Mouse (Mus musculus) thymus, postnatal 36 days (tissue): ENCODE measurements around the gene Wwc2.

Source experiments
- DNase-seq, 2 experiments: peaks; one replicate each; pipeline ENCODE4 v3.0.0; 2022; ENCODE audit warnings: mixed read lengths in 2 of 2

Wwc2 gene

DNA sequence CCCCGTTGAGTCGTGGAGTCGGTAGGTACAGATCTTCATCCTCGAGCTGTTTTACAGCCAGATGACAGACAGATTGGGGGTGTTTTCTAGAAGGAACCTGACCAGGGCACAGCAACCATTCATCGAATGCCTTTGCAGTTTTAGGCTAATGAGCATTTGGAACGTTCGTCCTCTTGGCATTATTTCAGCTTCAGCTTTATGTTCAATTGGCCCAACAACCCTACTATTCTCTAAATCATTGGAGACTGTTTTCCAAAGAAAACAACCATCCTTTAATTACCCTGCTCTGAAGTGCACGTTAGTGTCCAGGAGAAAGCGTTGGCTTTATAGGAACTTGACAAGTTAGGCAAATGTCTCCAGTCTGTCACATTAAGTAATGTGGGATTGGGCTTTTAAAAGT lies 54.3 kb downstream of the Wwc2 start:
- DNase-seq: no peak

DNA sequence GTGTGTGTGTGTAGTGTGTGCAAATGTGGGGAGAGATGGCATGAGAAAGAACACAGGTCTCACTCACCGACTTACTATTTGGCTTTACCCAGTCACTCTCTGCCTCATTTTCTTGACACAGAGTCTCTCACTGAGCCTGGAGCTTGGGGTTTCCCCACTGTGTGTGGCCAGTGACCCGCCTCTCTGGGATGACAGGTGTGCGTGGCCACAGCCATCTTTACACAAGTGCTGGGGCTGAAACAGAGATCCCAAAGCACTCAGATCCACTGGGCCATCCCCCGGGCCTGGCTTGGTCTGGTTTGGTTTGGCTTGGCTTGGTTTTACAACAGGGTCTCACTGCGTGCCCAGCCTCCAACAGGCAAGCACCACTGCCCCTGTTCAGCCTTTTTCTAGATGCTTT lies 55.3 kb downstream of the Wwc2 start:
- no peak for DNase-seq

DNA sequence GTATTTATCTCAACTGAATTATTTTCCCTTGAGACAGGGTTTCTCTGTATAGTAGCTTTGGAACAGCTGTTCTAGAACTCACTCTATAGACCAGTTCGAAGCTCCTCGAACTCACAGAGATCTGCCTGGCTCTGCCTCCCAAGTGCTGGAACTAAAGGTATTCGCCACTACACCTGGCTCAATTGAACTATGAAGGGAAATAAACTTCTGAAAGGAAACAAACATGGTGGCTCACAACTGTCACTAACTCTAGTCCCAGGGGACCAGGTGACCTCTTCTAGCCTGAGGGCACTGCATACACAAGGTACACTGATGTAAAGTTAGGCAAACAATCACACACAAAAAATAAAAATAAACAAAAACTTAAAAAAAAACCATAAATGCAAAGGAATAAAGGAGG lies 57.6 kb downstream of the Wwc2 start:
- DNase-seq: no peak

DNA sequence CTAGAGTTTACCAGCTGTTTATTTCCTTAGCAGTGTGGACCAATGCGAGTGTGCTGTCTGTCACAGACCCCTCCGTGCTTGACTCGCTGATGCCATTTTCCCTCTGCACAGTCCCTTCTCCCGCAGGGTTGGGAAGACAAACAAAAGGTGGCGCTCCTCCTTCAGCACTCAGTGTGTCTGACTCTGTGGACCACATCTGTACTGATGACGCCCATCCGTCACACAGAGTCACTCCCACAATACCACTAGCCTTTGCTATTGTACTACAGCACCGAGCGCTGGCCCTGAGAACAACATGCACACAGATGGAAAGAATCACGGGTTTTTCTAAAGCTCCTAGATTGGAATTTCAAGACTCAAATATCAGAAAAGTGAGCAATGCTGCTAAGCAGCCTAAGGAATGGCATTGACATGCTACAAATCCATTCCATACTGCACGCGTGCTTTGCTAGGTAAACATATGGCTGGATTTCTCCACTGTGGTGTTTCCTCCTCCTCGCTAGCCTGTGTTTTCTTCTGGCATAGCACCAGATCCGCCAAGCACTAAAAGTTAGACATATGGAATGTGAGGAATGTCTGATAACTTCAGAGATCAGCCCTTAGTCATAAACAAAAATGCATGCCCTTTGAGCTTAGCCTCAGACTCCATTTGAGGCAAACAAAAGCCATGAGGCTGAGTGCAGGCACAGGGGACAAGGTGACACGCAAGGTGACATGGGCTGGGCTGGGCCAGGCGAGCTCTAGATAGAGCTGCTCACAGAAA lies 58.5 kb downstream of the Wwc2 start:
- no peak for DNase-seq

DNA sequence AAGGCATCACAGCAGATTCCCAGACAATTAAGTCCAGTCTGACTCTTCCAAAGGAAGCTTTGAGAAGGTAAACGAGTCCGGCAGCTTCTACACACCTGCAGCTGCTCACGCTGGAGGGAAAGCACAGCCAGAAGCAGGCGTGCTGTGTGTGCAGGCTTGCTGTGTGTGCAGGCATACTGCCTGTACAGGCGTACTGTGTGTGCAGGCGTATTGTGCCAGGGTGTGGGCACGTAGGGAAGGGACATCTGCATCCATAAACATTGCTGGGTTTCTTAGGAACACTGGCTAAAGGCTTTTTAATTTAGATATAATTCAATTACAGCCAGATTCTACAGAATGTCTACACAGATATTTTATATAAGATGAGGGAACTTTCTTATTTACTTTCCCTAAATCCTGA lies 59.4 kb downstream of the Wwc2 start:
- DNase-seq: no peak

DNA sequence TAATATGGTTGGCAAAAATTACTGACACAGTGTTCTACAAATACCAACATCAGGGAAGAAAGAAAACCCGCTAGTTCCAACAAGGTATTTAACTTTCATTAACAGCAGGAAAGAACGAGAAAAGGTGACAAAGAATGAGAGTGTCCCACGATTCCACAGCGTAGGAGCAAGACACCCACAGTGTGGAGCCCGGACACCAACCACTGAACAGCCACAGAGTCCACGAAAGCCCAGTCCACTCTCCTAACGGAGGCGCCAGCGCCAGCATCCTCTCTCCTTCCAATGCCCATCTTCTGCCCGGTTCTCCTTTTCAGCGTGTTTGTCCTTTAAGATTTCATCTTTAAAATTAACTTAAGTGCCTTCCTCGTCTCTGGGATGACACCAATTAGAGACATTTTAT lies 61.1 kb downstream of the Wwc2 start:
- no peak for DNase-seq

DNA sequence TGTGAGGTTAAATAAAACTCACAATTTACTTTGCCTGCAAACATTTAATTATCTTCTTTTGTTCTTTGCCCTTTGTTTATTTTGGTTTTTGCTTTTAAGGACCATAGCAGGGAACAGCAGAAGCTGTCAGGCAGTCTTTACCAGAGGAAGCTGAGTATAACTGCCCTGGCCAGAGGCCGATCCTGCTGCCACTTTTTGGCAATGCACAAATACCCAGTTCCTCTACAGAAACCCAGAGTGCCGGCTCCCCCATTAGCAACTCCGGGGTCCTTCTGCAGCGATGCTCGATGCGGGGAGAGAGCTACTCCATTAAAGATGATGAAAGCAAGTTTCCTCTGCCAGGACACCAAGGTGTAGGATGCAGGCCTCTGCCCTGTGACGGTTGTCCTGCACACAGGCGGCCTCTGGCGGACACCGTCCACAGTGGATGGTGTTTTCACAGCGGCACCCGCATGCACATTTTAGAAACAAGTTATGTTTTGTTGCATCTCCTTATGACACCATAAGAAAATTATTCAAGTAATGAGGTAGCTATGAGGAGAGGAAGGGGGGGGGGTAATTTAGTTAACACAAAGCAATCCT lies 62.0 kb downstream of the Wwc2 start:
- no peak for DNase-seq

DNA sequence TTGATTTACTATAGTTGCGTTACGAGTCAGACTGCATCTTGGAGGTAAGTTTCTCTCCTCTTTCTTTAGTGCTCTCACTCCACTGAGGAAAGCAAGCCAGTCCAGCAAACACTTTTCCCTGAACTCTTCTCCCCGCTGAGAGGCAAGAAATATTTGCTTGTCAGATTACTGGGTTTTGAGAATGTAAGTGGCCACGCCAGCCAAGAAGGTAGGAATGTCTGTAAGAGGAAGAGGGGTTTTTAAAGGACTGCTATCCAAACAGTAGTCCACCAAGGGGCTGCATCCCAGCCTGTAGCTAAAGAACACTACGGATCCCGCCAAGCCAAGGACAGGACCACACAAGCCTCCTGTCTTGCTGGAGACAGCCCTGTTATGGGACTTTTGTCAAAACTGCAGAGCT lies 65.8 kb downstream of the Wwc2 start:
- no peak for DNase-seq

DNA sequence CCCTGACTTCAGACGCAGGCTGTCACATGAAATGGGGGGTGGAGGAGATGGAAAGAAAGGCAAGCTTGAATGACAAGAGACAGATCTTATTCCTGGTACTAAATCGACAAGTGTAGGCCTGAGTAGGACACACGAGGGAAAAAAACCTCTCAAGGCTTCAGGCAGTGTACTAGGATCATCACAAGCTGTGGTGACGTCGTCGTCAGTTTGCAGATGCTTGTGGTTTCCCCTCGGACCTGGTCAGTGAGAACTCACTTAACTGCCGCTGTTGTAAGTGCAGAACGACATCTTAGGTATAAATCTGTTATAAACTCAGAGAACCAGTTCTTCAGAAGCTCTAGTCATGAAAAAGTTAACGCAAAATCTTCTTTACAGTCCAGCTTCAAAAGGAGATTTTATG lies 67.9 kb downstream of the Wwc2 start:
- no peak for DNase-seq

DNA sequence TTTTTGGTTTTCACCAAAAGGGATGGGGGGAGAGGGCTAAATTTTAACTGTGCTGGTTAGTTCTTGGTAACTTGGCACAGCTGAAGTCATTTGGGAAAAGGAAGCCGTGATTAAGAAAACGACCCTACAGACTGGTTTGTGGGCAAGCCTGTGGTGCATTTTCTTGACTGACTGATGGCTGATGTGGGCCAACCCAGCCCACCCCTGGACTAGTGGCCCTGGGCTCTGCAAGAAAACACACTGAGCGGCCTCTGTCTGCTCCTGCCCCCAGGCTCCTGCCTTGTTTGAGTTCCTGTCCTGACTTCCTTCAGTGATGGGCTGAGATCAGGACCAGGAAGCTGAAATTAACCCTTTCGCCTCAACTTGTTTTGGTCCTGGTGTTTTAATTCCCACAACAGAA lies 68.7 kb downstream of the Wwc2 start:
- no peak for DNase-seq

DNA sequence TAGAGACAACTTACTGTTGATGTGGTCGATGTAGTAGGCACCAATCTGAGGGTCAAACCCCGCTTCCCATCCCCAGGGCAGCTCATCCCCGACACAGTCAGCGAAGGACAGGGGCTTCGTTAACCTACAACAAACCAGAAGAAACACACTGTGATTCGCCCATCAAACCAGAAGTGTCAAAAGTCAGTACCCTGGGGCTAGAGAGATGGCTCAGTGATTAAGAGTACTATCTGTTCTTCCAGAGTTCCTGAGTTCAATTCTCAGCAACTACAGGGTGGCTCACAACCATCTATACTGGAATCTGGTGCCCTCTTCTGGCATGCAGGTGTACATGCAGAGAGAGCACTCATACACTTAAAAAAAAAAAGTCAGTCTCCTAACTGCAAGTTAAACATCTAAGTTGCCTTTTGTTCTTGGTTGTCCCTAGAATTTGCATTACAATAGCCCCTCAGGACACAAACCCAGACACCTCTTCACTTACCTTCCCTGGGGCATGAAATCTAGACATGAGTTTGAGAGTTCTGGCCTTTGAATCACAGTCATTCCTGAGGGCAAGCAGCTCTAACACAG lies 70.1 kb downstream of the Wwc2 start:
- no peak for DNase-seq

DNA sequence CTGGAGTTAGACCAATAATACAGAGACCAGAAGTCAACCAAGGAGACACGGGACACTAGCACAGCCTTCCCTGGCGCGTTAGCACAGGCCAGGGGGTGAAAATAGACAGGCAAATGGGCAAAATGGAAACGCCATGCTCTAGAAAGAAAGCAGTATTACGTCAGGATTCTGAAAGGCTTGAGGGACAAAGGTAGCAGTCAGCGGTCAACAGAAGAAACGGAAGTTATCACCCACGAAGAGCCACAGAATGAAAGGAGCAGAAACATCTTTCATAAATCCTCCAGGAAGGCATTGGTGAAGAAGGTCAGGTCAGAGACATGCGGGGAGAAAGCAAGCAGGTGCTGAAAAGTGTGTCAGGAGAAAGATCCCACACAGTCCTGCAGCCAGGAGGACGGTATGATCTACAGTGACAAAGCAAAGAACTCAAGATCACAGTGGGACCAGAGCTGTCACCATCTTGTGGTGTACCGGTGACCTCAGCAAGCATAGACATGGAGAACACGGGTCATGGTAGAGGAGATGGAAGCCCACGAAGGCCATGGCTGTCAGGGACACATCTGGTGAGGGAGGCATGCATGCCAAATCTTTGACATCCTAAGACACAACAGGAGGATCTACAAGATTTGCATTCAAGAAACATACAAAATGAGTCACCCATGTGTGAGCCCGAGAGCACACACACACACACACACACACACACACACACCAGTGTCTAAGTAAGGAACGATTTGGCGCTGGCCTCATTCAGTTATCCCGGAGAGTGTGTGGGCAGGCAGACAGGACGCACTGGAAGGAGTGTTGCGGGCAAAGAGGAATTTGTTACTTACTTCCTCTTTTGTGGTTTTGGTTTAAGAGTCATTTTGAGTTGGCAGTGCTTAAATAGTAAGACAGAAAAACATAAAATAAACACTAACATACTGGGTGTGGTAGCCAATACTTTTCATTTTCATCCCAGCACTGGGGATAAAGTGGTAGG lies 73.4 kb downstream of the Wwc2 start:
- no peak for DNase-seq

DNA sequence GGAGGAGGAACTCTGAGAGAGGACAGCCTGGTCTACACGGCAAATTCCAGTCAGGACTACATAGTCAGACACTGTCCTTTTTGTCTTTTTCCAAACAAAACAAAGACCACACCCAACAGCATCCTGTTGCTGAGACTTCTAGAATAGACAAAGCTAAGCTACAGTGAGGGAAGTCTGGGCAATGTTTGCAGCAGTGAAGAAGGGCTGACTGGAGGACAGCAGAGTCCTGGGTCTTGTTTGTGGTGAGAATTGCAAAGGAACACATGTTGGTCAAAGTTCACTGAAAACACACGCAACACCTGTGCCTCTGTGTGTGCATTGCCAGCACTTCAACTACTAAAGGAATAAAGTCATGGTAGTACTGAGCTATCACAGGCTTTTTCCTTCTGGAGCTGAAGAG lies 75.2 kb downstream of the Wwc2 start:
- DNase-seq: no peak

DNA sequence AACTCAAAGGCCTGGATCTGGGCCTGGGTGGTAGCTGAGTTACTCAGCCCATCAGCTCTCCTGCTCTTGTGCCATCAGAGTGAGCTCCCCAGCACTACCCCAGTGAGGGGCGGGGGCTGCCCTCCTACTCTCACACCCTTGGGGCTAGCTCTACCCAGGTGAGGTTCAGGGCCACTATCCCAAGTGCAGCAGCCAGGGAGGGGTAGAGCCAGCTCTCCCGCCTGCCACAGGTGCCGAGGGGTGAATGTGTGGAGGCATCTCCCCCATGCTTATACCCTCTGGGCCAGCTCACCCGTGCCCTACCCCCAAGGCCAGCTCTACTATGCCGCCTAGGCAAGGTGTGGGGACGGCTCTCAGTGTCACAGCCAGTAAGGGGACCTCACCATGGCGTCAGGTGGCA lies 75.8 kb downstream of the Wwc2 start:
- DNase-seq: no peak

DNA sequence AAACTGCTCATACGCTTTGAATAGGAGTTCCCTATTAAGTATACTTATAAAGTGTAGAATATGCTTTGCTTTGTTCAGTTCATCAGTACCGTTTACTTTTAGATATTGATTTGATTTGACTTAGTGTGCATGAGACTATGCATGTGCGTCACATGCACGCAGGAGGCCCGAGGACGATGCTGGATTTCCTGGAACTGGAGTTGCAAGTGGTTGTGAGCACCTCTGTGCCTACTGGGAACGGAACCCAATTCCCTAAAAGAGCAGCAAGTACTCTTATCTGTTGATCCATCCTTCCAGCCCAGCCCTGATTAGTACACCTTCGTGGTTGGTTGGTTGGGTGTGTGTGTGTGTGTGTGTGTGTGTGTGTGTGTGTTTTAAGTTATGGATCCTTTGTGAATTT lies 76.6 kb downstream of the Wwc2 start:
- DNase-seq: no peak

DNA sequence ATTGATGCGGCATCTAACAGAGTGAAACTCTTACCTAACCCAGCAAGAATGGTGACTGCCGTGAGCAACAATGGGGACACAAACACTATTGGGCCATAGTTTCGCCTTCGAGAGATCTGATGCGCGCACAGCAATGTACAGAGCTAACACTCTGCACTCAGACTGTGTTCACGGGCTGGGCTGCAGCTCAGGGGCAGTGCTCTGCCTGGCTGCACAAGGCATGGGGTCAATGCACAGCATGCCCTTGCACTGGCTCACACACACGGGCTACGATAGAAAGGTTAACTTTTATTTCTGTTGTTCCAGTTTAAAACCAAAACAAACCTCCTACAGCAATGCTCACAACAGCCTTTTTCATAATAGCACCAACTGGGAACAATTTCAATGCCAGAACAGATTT lies 77.1 kb downstream of the Wwc2 start:
- DNase-seq: no peak

DNA sequence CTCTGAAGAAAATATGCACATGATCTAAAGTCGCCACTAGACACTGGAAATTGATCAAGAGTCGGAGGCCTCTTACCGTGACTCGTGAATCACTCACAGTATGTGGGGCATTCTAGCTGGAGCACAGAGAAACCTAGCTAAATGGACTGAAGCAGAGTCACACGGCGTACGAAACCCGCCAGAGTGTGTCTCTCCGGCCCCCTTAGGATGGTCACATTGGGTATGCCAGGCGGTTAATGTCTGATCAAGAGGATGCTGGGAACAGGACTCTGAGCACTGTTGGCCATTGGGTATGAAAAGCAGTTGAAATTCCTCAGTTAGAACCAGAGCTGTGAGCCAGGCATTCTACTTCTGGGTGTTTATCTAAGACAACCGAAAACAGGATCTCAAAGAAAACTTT lies 81.0 kb downstream of the Wwc2 start:
- no peak for DNase-seq

DNA sequence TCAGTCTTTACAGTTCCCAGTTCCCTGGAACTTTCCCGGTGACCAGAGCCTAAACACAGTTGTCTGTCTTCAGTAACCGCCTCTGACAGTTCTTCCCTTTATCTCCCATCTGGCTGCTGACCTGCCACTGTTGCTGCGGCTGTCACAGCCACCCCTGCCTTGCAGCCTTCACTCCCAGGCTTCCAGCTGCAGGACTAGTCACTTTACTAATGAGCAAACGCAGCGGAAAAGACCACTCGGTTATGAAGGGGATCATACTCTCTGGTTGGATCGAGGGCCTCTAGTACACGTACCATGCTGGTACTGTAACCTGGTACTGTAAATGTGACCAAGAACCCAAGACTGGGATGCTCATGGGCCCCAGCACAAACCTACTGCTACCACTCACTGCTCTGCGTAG lies 83.7 kb downstream of the Wwc2 start:
- DNase-seq: no peak

DNA sequence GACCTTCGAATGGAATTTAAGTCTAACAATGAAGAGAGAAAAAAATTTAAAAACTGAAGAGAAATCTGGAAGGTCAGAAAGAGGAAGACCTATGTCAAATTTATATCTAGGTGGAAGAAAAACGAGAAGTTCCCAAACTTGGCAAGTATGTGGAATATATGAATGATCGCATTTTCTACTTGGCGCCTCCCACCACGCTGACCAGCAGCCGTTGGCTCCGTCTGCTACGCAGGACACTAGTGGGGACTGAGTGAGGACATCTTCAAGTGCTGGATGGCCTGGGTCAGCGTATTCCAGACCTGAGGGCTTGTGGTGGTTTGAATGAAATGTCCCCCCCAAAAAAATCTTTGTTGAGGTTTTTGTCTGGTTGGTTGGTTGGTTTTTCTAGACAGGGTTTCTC lies 84.6 kb downstream of the Wwc2 start:
- no peak for DNase-seq

DNA sequence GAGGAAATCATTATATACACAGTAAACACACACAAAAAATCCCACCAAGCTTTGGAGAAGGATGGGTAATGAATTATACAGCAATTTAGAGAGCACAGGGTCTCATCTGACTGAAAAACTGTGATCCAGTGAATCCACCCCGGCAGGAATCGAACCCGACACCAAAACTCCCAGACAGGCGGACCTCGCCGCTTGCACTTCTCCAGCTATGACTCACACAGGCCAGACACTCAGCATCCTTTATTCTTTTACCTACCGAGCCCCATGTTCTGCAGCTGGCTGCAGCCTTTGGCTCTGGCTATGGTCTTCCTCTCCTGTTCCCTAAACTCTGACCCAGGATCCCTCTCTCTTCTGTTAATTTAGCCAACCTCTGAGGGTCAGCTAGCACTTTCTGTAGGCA lies 85.5 kb downstream of the Wwc2 start:
- DNase-seq: no peak

DNA sequence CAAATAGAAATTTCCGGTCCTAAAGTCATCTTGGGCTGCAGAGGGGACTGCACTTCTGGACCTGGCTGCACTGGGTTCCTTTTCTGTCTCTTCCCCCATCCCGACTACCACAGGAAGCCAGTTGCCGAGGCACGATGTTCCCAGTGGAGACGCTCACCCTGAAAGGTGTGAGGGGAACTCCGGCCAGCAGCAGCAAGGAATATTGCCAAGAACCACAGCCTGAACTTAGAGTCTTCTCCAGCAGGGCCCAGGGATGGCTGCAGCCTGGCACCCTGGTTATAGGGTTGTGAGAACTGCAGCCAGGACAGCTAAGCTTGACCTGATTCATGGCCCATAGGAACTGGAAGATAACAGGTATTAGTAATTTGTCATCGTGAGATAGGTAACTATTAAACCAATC lies 86.7 kb downstream of the Wwc2 start:
- DNase-seq: no peak

DNA sequence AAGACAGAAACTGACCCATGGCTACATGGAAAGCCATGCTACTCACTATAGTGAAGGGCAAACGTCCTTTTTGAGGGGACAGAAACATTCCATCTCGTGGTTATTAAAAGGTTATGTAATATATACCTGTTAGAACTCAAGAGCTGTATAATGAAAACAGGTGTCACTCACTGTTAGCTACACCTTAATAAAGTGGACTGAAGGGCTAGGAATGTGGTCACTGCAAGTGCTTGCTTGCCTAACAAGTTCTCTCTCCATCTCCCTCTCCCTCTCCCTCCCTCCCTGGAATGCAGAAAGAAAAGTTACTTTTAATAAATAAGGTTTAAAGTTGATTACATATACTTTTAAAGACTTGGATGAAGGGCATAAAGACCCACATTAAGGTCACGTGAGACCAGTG lies 88.0 kb downstream of the Wwc2 start:
- DNase-seq: no peak

DNA sequence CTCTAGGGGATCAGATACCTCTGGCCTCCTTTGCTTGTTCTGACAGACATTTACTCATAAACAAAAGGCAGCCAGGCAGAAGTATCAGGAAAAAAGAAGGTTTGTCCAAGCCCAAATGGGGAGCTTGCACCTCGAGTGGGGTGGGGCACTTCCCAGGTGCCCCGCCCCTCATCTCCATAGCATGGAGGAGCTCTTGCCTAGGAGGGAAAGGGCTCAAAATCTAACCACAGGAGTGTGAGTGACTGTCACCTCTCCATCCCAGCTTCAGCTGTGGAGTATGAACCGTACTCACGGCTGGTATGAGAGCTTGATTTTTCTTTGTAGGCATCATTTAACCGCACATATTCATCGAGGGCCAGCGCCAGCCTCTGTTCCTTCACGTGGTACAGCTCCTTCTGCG lies 90.4 kb downstream of the Wwc2 start:
- DNase-seq: no peak

DNA sequence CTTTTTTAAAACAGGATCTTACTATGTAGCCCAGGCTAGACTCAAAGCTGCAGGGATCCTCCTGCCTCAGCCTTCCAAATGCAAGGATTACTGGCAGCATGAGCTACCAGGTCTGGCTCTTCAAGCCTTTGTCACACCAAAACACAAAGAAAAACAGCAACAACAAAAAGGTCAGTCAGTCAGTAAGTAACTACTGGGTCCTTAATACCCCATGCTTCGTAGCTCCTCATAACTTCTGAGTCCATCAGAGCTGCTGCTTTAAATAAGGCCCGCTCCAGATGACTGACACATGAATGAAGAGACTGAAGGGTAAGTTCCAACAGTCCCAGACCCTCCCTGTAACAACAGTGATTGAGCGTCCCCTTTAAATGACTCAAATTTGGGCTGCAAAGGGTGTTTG lies 90.8 kb downstream of the Wwc2 start:
- DNase-seq: no peak
